In the genomic region with DNA sequence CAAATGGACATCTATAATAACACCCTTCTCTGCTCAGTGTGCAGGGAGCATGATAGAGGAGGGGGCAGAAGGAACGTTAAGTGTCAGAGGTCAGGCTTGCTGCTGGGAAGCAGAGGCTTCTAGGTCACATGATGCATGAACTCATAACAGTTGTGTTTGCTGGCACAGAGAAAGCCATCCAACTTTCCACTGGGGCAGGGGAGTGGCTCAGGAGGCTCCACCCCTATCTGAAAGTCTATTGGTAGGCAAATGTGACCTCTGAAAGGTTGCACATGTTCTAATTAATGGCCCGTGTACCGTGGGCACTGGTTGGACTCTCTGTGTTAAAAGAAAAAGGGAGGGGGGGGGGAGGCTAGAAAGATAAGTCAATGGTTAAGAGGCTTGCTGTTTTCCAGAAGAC, we compare ENCODE assay signal across 23 mouse cellular contexts.
DNase-seq lines count a peak whose midpoint lies in the region; ATAC-seq and TF ChIP-seq lines count a peak whose summit lies in the region.
"Had no signal": no experiment of that assay in that cellular context is flagged by ENCODE, and none has a peak within 500 bp of the region (broad histone marks: within the 10 kb centered on the region; RNA-seq: fewer than 3 reads in every experiment).

No protein-coding gene starts in this region.

- no peak overlapping the region for H3K4me3 ChIP-seq in embryonic facial prominence, embryonic 11.5 days (ENCODE audit: low read depth, low read length)
- H3K4me3 ChIP-seq in embryonic facial prominence, embryonic 10.5 days, result no peak overlapping the region
- H3K4me3 ChIP-seq in liver, adult 2 months (ENCODE audit: insufficient read depth, low read depth, low read length), result no peak overlapping the region
- no peak overlapping the region for H3K4me3 ChIP-seq in liver, embryonic 11.5 days (ENCODE audit: low read depth, low read length)
- H3K4me3 ChIP-seq in left cerebral cortex, adult 2 months, result no peak overlapping the region
- H3K4me3 ChIP-seq: embryonic facial prominence, embryonic 12.5 days; forebrain, embryonic 12.5 days; forebrain, embryonic 15.5 days had no signal

- no peak overlapping the region for H3K27ac ChIP-seq in embryonic facial prominence, embryonic 11.5 days (replicated peaks; ENCODE audit: low read depth, low read length)
- H3K27ac ChIP-seq in embryonic facial prominence, embryonic 10.5 days (replicated peaks), result no peak overlapping the region
- no peak overlapping the region for H3K27ac ChIP-seq in liver, adult 2 months (replicated peaks; ENCODE audit: insufficient read depth, low read depth, low read length)
- H3K27ac ChIP-seq in liver, embryonic 11.5 days (ENCODE audit: low read depth, low read length), result no peak overlapping the region
- no peak overlapping the region for H3K27ac ChIP-seq in left cerebral cortex, adult 2 months
- H3K27ac ChIP-seq: embryonic facial prominence, embryonic 12.5 days; forebrain, embryonic 12.5 days; forebrain, embryonic 15.5 days had no signal

- intact Hi-C loops in left cerebral cortex, adult 2 months (cut with DNase I), result no loop called here

- H3K4me1 ChIP-seq in embryonic facial prominence, embryonic 11.5 days (ENCODE audit: control insufficient read depth, insufficient read depth, low read length), result no peaks in the 10 kb centered on the region
- peaks cover 5% of the 10 kb centered on the region; the same call in 1 of the 2 replicates for H3K4me1 ChIP-seq in embryonic facial prominence, embryonic 10.5 days
- no peaks in the 10 kb centered on the region for H3K4me1 ChIP-seq in liver, adult 2 months (ENCODE audit: control insufficient read depth, insufficient read depth, low read length)
- no peaks in the 10 kb centered on the region for H3K4me1 ChIP-seq in liver, embryonic 11.5 days (replicated peaks; ENCODE audit: control insufficient read depth, insufficient read depth, low read length)
- H3K4me1 ChIP-seq: embryonic facial prominence, embryonic 12.5 days; forebrain, embryonic 12.5 days; forebrain, embryonic 15.5 days had no signal

- no peak for DNase-seq in embryonic facial prominence, embryonic 11.5 days (ENCODE audit: low spot score)
- DNase-seq in embryonic facial prominence, embryonic 10.5 days (ENCODE audit: low spot score), result no peak
- peak; percentile 63 for DNase-seq in liver, adult 2 months (ENCODE audit: extremely low read depth, low read depth, low spot score)
- DNase-seq in liver, embryonic 11.5 days (ENCODE audit: low spot score), result no peak
- DNase-seq in ES-CJ7 (ENCODE audit: low read depth, low spot score) (peak; percentile 55), ZHBTc4 (ENCODE audit: low read depth, low spot score) (peak; percentile 76)
- no peak for DNase-seq in left cerebral cortex, adult 2 months (ENCODE audit: extremely low spot score in 1 of 2, low spot score in 2 of 2)
- no peak for DNase-seq in adrenal gland, postnatal 4 days (ENCODE audit: low spot score in 2 of 2)
- DNase-seq: adrenal gland, adult 2 months; adrenal gland, postnatal 10 days; adrenal gland, postnatal 25 days; B cell, adult 2 months; cerebellum, adult 11-12 months; cerebellum, adult 2 months; cerebellum, adult 9-10 months; cerebellum, postnatal 10 days; cerebellum, postnatal 25 days; forebrain, postnatal 0 days had no signal

- ATAC-seq in embryonic facial prominence, embryonic 11.5 days (replicated peaks; ENCODE audit: insufficient number of reproducible peaks, low FRiP score, low TSS enrichment, low read depth), result 0 out of 2 replicates have a peak, but pooled peaks have one; percentile 44
- no peak for ATAC-seq in liver, embryonic 11.5 days (replicated peaks; ENCODE audit: low FRiP score)
- ATAC-seq: CD4-positive, CD25-positive, alpha-beta regulatory T cell, adult 4 months; forebrain, embryonic 15.5 days; forebrain, postnatal 0 days had no signal

- TF ChIP-seq CTCF in liver, adult 2 months (IDR thresholded peaks at IDR 0.05; ENCODE audit: low read depth, low read length), result no peak
- TF ChIP-seq CTCF in left cerebral cortex, adult 2 months (IDR thresholded peaks at IDR 0.05), result no peak

- no peak overlapping the region for H3K4me2 ChIP-seq in embryonic facial prominence, embryonic 11.5 days (ENCODE audit: low read depth, low read length)
- no peak overlapping the region for H3K4me2 ChIP-seq in liver, embryonic 11.5 days
- H3K4me2 ChIP-seq: embryonic facial prominence, embryonic 12.5 days; forebrain, embryonic 12.5 days; forebrain, embryonic 15.5 days had no signal

- H3K36me3 ChIP-seq in embryonic facial prominence, embryonic 11.5 days (replicated peaks; ENCODE audit: control insufficient read depth, insufficient read depth, low read depth, low read length), result no peaks in the 10 kb centered on the region
- H3K36me3 ChIP-seq in embryonic facial prominence, embryonic 10.5 days (replicated peaks), result no peaks in the 10 kb centered on the region
- H3K36me3 ChIP-seq in liver, adult 2 months (ENCODE audit: control insufficient read depth, insufficient read depth, low read length), result no peaks in the 10 kb centered on the region
- H3K36me3 ChIP-seq in liver, embryonic 11.5 days (ENCODE audit: control insufficient read depth, insufficient read depth, low read length), result no peaks in the 10 kb centered on the region
- H3K36me3 ChIP-seq: embryonic facial prominence, embryonic 12.5 days; forebrain, embryonic 12.5 days; forebrain, embryonic 15.5 days had no signal

- H3K9me3 ChIP-seq in embryonic facial prominence, embryonic 11.5 days (replicated peaks; ENCODE audit: control insufficient read depth, low read length), result no peaks in the 10 kb centered on the region
- H3K9me3 ChIP-seq in embryonic facial prominence, embryonic 10.5 days, result no peaks in the 10 kb centered on the region
- H3K9me3 ChIP-seq in liver, embryonic 11.5 days (ENCODE audit: control insufficient read depth, low read length), result no peaks in the 10 kb centered on the region
- H3K9me3 ChIP-seq: embryonic facial prominence, embryonic 12.5 days; forebrain, embryonic 12.5 days; forebrain, embryonic 15.5 days had no signal

- no peaks in the 10 kb centered on the region for H3K79me2 ChIP-seq in liver, adult 2 months (ENCODE audit: control insufficient read depth, insufficient read depth, low read length)

- 46% methylated on average over 3 of the region's 3 CpGs for WGBS in embryonic facial prominence, embryonic 11.5 days
- 49% methylated on average over 3 of the region's 3 CpGs for WGBS in embryonic facial prominence, embryonic 10.5 days
- WGBS in liver, adult 2 months, result 23% methylated on average over 3 of the region's 3 CpGs
- WGBS in liver, embryonic 11.5 days, result 68% methylated on average over 3 of the region's 3 CpGs

- H3K9ac ChIP-seq in embryonic facial prominence, embryonic 11.5 days (replicated peaks; ENCODE audit: low read length), result no peak overlapping the region
- no peak overlapping the region for H3K9ac ChIP-seq in liver, adult 2 months (ENCODE audit: low read depth, low read length)
- no peak overlapping the region for H3K9ac ChIP-seq in liver, embryonic 11.5 days (ENCODE audit: low read depth, low read length)
- H3K9ac ChIP-seq: embryonic facial prominence, embryonic 12.5 days; forebrain, embryonic 12.5 days; forebrain, embryonic 15.5 days; forebrain, postnatal 0 days had no signal

- no peaks in the 10 kb centered on the region for H3K27me3 ChIP-seq in embryonic facial prominence, embryonic 11.5 days (ENCODE audit: control insufficient read depth, insufficient read depth, low read length)
- H3K27me3 ChIP-seq in embryonic facial prominence, embryonic 10.5 days (replicated peaks; ENCODE audit: low read depth, poor library complexity, severe bottlenecking), result no peaks in the 10 kb centered on the region
- H3K27me3 ChIP-seq in liver, adult 2 months (ENCODE audit: control insufficient read depth, insufficient read depth, low read length), result no peaks in the 10 kb centered on the region
- no peaks in the 10 kb centered on the region for H3K27me3 ChIP-seq in liver, embryonic 11.5 days (replicated peaks; ENCODE audit: control insufficient read depth, insufficient read depth, low read length)
- H3K27me3 ChIP-seq: CH12.LX; embryonic facial prominence, embryonic 12.5 days; forebrain, embryonic 12.5 days; forebrain, embryonic 15.5 days had no signal

- no peak for TF ChIP-seq POLR2A in liver, adult 2 months (IDR thresholded peaks at IDR 0.05; ENCODE audit: extremely low read depth, insufficient read depth, low read length)

Comparison
In these comparisons a context has a peak if more than half of its experiments do, and no peak if none do; other contexts are left out.
1. DNase-seq: peak in liver, adult 2 months (single experiment), ES-CJ7 (single experiment) and ZHBTc4 (single experiment); none in embryonic facial prominence, embryonic 11.5 days (single experiment), embryonic facial prominence, embryonic 10.5 days (single experiment), liver, embryonic 11.5 days (single experiment), left cerebral cortex, adult 2 months (0 of 2) and adrenal gland, postnatal 4 days (0 of 2).